Mouse (Mus musculus): ENCODE data around the gene Trim40.

Gene Trim40

DNA sequence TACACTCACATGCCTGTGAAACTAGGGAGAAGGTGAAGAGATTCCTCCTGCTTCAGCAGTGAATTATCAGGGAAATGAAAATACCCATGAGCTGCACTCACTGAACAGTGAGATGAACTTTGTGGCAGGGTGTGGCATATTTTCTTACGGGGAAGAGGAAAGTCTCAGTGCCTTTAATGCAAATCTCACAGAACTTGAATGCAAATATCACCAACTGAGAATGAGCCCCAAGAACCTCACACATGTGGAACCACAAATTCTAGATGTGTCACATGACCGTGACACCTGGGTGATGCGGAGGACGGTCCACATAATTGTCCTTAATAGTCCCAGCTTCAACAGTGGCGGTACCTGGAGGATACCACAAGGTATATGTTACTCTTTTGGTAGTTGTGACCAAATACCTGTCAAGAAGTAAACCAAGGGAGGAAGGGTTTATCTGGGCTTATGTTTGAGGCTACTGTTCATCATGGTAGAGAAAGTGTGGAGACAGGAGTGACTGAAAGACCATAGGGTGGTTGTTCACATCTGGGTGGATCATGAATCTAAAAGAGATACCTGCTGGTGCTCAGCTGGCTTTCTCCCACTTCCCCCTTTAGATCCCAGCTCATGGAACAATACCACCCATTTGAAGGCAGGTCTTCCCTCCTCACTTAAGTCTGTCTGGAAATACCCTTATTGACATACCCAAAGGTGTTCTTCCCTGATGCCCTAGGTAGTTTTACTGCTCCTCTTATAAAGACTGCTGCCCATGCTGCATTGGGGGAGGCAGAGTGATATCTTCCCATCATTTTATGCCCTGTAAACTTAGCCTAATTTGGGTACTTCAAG lies at the start of gene Trim40:
Gene Trim40 (minus strand): TSS at position 51 of the 831 bp plus-strand sequence.
- in situ Hi-C loops (cut with MboI): no loop called here

- in situ Hi-C loops (cut with MboI): no loop called here
Measured at GRCm38 (mm10) chr17:36938056-36938455, 48.1 kb upstream of the Trim40 start.

DNA sequence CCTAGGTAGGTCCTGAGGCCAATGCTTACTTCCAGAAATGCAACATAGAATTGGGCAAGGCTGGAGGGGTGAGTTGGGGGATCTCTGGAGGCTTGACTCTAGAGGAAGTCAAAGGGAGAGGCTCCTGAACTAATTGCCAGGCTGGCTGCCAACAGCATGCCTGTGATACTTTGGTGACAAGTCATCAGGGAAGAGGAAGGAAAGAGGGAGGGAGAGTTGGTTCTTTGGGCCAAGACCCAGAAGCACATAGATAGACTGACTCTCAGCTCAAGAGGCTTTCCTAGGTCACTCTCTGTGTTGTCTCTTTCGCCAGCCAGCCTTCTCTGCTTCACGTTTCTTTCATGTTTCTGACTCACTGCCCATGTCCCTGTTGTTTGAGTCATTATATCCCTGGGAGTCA lies 41.9 kb upstream of the Trim40 start:
- in situ Hi-C loops (cut with MboI): no loop called here

DNA sequence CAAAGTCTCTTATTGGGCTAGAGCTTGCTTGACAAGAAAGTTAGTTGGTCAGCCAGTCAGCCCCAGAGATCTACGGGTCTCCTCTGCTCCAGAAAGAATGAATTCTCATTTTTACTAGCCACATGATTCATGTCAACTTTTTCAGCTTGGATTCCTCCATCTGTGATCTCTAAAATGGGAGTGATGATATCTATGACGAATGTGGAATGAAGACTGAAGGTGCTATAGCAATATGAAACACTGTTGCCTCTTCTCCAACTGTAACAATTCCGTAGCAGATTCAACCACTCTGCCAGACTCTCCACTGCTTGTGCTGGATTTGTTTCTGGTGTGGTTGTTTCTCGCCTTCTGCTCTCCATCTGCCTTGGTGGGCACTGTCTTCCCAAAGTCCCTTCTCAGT lies 41.2 kb upstream of the Trim40 start:
- in situ Hi-C loops (cut with MboI): no loop called here

DNA sequence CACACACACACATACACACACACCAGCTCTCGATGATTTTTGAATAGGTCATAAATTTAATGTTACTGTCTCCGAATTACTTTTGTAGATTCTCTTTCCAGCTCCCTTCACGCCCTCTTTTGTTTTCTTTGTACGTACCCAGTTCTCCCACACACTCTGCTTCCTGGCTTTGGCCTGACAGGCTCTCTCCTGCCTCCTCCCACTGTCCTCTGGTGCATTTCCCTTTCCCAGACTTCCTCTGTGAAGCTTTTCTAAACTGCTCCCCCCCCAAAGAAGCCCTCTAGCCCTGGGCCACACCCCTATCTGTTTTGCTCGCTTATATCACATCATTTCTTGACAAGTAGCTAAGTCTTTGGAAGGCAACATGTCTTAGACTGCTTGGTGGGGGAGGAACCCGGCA lies 40.3 kb upstream of the Trim40 start:
- in situ Hi-C loops (cut with MboI): no loop called here

DNA sequence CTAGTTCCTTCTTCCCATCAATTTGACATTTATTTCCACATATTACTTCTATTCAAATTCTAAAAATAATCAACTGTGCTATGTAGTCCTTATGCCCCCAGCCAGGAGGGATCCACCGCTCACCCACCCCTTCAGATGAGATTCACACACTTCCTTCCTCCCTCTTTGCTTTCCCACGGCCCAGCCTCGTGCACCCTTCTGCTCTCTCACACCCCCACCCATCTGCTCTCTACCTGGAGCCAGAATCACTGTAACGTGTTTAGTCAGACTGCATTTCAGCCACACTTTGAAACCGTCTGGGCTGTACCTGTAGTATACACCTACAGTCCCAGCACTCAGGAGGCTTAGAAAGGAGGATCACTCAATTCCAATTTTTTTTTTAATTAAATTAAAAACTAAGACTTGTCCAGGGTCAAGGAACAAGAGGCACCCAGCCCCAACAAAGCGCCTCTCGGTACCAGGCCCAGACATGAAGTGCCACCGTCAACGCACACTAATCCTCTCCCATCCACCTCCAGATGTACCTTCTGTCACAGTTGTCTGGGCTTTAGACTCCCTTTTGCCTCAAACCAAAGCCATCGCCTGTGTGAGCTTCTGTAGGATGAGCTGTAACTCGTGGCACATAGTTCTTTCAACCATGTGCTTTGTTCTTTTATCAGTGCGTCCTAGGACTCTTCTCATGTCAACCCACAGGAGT lies 39.5 kb upstream of the Trim40 start:
- in situ Hi-C loops (cut with MboI): no loop called here

- in situ Hi-C loops (cut with MboI): no loop called here
Measured at GRCm38 (mm10) chr17:36927496-36928120, 37.7 kb upstream of the Trim40 start.

DNA sequence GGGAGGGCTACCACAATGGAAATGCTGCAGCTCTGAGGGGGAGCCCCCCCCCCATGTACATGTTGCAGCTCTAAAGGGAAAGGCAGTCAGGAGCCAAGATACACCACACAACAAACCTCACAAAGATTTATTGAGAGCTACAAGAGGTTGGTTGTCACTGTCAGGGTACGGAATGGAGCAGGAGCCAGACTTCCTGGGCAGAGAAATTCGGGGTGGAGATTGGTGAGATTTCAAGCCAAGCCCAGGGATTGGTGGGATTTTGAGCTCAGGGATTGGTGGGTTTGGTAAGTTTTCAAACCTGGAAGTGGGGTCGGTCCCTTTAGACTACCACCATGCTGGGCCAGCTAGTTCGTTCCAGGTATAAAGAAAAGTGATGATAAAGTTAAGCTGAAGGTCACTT lies 33.6 kb upstream of the Trim40 start:
- in situ Hi-C loops (cut with MboI): no loop called here

- in situ Hi-C loops (cut with MboI): no loop called here
Measured at GRCm38 (mm10) chr17:36922715-36923114, 32.8 kb upstream of the Trim40 start.

- in situ Hi-C loops (cut with MboI): no loop called here
Measured at GRCm38 (mm10) chr17:36920239-36920638, 30.3 kb upstream of the Trim40 start.

GRCm38 (mm10) chr17:36915076-36915475 lies 25.2 kb upstream of the Trim40 start:
- in situ Hi-C loops (cut with MboI): no loop called here

- in situ Hi-C loops (cut with MboI): no loop called here
Measured at GRCm38 (mm10) chr17:36914108-36914507, 24.2 kb upstream of the Trim40 start.

DNA sequence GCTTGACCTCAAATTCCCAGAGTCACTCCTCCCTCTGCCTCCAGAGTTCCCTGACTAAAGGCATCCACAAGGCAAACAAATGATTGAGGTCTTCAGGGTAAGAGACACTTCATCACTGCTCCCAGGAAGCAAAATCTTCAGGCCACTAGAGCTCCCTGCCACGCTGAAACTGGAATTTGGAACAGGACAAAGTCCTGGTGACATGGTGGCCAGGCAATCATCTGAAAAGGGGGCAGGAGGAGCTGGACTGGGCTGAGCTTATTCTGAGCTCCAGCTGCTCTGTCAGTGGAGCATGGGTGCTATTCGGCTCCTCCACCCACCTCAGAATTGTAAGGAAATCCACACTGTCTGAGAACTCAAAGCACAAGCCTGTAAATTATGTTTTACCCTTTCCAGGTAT lies 22.1 kb upstream of the Trim40 start:
- in situ Hi-C loops (cut with MboI): no loop called here

GRCm38 (mm10) chr17:36909802-36910201 lies 19.9 kb upstream of the Trim40 start:
- in situ Hi-C loops (cut with MboI): no loop called here

DNA sequence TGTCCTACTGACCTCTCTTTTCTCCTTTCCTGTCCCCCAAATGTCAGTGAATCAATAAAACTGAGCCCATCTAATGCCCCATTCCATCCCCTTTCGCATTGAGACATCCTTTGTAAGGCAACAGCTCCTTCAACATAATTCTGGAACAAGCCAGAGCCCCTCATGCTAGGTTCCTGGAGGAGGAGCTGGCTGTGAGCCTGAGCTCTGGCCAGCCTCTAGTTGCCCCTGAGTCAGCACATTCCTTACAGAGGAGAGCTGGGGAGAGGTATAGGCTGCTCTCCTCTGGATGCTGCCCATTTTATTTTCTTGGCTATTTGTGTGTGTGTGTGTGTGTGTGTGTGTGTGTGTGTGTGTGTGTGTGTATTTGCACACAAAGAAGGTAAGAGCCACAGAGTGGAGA lies 18.3 kb upstream of the Trim40 start:
- in situ Hi-C loops (cut with MboI): no loop called here

- in situ Hi-C loops (cut with MboI): no loop called here
Measured at GRCm38 (mm10) chr17:36903651-36904050, 13.7 kb upstream of the Trim40 start.

- in situ Hi-C loops (cut with MboI): no loop called here
Measured at GRCm38 (mm10) chr17:36900691-36901090, 10.8 kb upstream of the Trim40 start.

DNA sequence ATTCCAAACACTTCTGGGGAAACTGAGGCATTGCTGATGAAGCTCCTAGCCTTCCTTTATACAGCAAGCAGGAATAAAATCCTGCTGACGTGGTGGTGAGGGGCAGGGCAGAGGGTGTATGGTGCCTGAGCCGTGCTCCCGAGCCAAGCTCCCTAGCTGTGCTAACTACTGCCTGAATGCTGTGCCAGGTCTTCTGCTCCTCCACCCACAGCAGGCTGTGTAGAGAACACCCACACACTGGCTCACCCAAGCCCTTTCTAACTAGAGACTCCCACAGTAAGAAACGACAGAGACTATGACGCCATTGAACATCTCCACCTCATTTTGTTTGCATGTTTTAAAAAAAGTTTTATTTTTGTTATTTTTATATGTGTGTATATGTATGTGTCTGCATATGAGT lies 10.1 kb upstream of the Trim40 start:
- in situ Hi-C loops (cut with MboI): no loop called here

DNA sequence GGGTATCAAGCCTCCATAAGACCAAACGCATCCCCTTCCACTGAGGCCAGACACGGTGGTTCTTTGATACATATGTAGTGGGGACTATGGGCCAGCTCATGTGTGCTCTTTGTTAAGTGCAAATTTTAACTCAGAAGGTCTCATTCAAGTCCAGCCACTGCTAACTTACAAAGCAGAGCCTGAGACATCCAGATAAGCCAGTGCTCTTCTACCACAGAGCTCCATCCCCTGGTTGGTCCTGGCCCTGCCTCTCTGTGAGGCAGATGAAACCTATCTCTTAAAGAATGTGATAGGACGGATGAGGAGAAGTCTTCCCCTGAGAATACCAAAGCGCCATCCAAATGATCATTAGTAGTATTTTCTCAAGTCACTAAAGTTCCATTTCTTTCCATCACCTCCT lies 9.5 kb upstream of the Trim40 start:
- in situ Hi-C loops (cut with MboI): no loop called here

DNA sequence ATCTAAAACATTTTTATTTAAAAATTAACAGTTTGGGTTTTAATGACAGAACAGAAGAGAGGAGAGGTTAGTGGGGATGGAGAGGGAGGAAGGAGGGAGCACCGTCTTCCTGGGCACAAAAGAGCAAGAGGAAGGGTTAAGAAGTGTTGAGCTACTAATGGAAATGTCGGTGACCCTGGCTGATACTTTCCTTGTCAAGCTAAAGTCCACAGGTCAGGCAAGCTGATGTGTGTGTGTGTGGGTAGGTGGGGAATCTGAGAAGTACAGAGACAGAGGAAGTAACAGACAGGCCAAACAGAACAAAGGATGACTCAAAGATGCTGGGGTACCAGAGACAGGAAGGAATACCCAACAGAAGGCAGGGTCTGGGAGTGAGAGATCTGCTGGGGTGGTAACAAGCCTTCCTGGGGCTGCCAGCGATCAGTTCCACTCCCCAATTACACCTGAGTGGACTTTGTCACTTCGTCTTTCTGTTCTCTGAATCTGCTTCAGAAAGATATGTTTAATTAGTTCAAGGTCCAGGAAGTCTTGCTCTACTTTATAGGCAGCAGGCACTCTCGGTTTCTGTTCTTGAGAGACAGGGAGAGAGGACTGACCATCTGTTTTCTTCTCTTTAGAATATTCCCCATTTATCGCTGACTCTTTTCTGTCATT lies 7.8 kb upstream of the Trim40 start, which contains the start of gene Trim31:
Gene Trim31 (plus strand): TSS at position 567 of the 654 bp plus-strand sequence.
- in situ Hi-C loops (cut with MboI): no loop called here

DNA sequence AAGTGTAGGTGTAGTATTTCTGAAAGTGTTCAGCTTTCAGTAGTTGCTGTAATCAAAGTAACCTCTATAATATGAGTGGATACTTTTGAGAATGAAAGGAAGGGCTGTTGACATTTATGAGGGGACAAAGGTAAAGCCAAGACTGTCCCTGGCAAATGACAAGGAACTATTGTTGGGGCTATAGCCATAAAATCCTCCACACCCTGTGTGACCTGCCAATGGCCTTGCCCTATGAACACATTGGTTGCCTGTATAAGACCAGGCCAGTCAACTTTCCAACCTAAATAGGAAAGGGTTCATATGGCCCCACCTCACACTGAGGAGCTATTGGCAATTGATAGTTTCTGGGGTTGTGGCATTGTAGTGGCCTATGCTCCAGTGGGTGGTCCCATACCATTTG lies 7.1 kb upstream of the Trim40 start:
- in situ Hi-C loops (cut with MboI): no loop called here

- in situ Hi-C loops (cut with MboI): no loop called here
Measured at GRCm38 (mm10) chr17:36896583-36896982, 6.7 kb upstream of the Trim40 start.
